Mouse (Mus musculus): ENCODE measurements at regions not wholly inside any gene's neighbourhood (a gene's known extent, or its start where the extent isn't known, plus 50 kb on each side); places are given as distances from the start of the nearest gene placed in this dataset.

DNA sequence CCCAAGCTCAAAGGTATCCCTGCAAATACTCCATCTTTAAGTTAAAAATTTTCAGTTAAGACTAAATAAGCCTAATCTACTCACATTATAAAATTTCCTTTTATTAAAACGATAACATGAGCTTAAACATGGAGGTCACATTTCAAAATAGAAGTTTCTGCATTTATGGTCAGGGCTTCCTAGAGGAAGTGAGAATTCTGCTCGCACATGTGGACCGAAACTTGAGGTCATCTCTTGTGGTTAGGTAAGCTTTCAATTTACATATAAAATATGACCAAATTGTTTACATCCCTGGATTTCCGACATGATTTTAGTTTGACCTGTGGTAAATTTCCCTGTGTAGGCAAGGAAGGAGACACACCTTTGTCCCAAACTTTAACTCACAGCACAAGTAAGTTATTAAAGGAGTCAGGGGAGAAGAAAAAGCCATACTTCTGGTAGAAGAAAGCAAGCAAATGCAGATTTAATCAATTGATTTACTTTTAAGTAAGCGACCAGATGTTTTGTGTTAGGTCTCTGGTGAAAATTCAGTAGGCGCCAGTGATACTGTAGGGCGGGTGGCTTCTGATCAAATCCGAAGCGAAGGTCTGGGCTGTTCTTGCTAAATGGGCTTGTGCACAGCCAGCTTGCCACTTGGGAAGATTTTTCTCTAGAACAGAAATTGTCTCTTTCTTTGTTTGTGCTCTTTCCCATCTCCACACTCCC, 119.5 kb upstream of the Dkk2 start:
- Histone ChIP-seq H3K9me3 (replicated peaks) (no peaks in the 10 kb centered on the region), H3K4me1 (replicated peaks) (peaks cover 10% of the 10 kb centered on the region; the same call in 1 of the 2 replicates), H3K27me3 (replicated peaks) (no peaks in the 10 kb centered on the region), H3K27ac (ENCODE audit: poor library complexity, severe bottlenecking) (no peak overlapping the region), H3K9ac (no peak overlapping the region), H3K4me3 (no peak overlapping the region), H3K4me2 (no peak overlapping the region), H3K36me3 (no peaks in the 10 kb centered on the region)
- 82% methylated on average over 9 of the region's 9 CpGs for WGBS
- ATAC-seq (ENCODE audit: insufficient number of reproducible peaks, low FRiP score) = no peak

DNA sequence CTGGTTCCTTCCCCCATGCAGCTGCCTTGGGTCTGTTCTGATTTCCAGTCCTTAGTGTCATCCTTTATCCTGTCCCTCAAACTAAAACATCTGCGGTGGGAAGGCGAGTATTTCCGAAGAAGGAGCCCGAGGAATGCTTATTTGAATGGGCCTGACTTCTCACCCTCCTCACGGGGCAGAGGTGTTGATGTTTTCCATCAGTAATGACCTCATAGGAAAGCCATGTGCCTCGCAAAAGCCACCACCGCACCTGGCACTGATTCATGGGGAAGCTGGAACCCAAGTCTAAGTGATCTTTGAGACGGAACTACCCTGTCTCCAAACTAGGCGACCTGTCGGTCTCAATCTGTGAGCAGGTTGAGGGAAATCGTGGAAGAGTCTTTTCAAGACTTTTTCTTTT, 117.8 kb upstream of the Dkk2 start:
- Histone ChIP-seq H3K4me1 (replicated peaks) (peaks cover 10% of the 10 kb centered on the region; the same call in 1 of the 2 replicates), H3K4me3 (no peak overlapping the region), H3K36me3 (no peaks in the 10 kb centered on the region), H3K9ac (no peak overlapping the region), H3K9me3 (replicated peaks) (no peaks in the 10 kb centered on the region), H3K4me2 (0 out of 2 replicates have a peak overlapping the region, but pooled peaks have one; percentile 5), H3K27ac (ENCODE audit: poor library complexity, severe bottlenecking) (no peak overlapping the region), H3K27me3 (replicated peaks) (no peaks in the 10 kb centered on the region)
- no peak for ATAC-seq (ENCODE audit: insufficient number of reproducible peaks, low FRiP score)
- WGBS = 39% methylated on average over 11 of the region's 11 CpGs

DNA sequence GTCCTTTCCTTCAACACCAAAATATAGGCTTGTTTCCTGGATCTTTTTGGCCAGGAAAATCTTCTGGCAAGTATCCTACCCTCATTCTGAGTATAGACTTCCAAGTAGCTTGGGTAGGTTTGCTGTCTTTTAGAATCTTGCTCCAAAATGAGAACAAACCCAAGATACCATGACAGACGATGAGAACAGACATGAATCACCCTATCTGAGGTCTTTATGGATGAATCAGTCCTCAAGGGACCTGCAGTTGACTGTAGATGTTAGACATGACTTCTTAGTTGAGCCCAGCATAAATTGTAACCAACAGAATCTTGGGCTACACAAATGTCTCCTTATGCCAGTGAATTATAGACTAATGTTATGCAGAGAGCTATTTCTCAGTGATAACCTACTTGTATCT, 114.3 kb upstream of the Dkk2 start:
- H3K4me1 ChIP-seq (replicated peaks) = peaks cover 10% of the 10 kb centered on the region; the same call in 1 of the 2 replicates
- no peak for ATAC-seq (ENCODE audit: insufficient number of reproducible peaks, low FRiP score)
- no peaks in the 10 kb centered on the region for H3K36me3 ChIP-seq
- 0 out of 2 replicates have a peak, but pooled peaks cover 2% of the 10 kb centered on the region for H3K9me3 ChIP-seq (replicated peaks)
- no peak overlapping the region for H3K9ac ChIP-seq
- WGBS = 72% methylated on average over 1 of the region's 1 CpGs
- no peak overlapping the region for H3K27ac ChIP-seq (ENCODE audit: poor library complexity, severe bottlenecking)
- no peak overlapping the region for H3K4me2 ChIP-seq
- H3K4me3 ChIP-seq = no peak overlapping the region
- H3K27me3 ChIP-seq (replicated peaks) = no peaks in the 10 kb centered on the region

DNA sequence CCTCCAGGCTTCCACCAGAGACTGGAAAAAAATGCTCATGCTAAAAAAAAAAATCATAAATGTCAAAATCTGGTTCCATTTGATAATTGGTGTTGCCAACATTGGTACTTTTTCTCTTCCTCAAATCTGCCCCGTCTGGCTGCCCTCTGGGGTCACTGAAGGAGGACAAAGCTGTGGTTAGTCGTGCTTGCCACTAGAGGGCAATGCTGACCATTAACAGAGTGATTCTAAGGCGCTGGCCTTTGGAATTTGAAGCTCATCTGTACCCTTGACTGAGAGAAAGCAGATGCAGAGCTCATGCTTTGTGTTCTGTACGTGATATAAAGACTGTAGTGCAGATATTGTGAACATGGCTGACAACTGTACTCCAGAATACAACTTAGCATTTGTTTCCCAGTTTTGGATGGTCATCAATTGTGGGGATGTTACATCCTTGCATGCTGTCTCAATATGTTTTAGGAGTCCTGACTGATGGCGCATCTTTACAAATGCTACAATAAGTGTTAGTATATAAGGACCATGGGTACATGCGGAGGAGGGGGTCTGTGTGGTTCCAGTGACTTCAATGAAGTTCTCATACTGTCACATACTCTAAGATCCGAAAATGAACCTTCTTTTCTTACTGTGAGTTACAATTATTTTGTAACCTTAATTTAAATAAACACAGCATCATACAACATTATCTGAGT, 109.0 kb upstream of the Dkk2 start:
- H3K9ac ChIP-seq = no peak overlapping the region
- H3K4me1 ChIP-seq (replicated peaks) = no peaks in the 10 kb centered on the region
- 0 out of 2 replicates have a peak, but pooled peaks cover 2% of the 10 kb centered on the region for H3K9me3 ChIP-seq (replicated peaks)
- ATAC-seq (ENCODE audit: insufficient number of reproducible peaks, low FRiP score) = peak; percentile 42; the same call in 1 of the 2 replicates
- no peak overlapping the region for H3K4me3 ChIP-seq
- WGBS = 35% methylated on average over 7 of the region's 7 CpGs
- H3K36me3 ChIP-seq = no peaks in the 10 kb centered on the region
- H3K4me2 ChIP-seq = no peak overlapping the region
- no peak overlapping the region for H3K27ac ChIP-seq (ENCODE audit: poor library complexity, severe bottlenecking)
- H3K27me3 ChIP-seq (replicated peaks) = no peaks in the 10 kb centered on the region

DNA sequence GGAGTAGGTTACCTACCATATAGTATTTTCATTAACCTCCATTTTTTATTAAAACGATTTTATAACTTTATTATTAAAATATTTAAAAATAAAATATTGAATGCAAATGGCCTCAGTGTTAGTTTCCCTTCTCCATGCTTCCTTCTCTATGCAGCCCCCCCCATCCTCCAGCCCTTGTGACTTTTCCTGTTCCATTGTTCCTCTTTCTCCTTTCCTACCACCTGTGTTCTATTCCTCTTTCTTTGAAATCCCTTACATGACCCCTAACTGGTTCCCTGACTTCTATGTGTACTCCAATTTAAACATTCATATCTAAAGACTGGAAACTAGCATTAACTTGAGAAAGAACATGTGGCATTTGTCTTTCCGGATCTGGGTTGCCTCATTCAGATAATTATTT, 101.8 kb upstream of the Dkk2 start:
- no peaks in the 10 kb centered on the region for H3K27me3 ChIP-seq (replicated peaks)
- H3K4me1 ChIP-seq (replicated peaks) = no peaks in the 10 kb centered on the region
- no peak overlapping the region for H3K27ac ChIP-seq (ENCODE audit: poor library complexity, severe bottlenecking)
- no peaks in the 10 kb centered on the region for H3K9me3 ChIP-seq (replicated peaks)
- WGBS = 69% methylated on average over 2 of the region's 2 CpGs
- H3K4me3 ChIP-seq = no peak overlapping the region
- H3K9ac ChIP-seq = no peak overlapping the region
- H3K36me3 ChIP-seq = no peaks in the 10 kb centered on the region
- H3K4me2 ChIP-seq = no peak overlapping the region
- no peak for ATAC-seq (ENCODE audit: insufficient number of reproducible peaks, low FRiP score)

DNA sequence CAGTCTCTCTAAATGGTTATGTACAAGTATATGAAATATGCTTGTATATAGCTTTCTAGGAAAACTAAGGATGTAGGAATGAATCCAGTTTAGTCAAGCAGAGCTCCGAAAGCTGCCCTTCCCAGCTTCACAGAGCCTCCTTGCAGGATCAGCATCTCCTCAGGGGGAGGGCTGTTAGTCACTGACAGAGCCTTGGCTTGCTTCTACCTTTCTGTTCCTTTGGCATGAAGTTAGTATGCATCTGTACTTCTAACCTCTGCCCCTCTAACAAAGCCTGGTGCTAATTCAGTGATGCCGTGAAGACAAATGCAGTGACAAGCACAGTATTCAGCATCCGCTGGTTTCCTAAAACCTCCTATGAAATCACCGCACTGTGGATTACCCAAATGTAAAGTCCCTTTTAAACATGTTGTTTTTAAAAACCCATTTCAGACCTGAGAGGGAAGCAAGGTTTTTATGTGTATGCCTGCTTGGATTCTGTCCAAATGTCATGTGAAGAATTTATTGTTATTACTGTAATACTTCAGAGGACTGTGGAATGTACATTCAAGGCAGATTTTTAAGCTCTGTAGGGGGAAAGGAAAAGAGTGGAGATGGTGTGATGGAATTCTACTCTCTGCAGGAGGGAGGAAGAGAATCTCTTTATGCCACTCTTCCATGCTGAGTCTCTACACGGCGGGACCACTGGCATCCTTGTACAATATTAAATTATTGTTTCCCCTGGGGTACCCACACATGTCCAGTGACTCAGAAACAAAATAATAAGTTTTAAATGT, 86.1 kb upstream of the Dkk2 start:
- no peaks in the 10 kb centered on the region for H3K27me3 ChIP-seq (replicated peaks)
- no peak for ATAC-seq (ENCODE audit: insufficient number of reproducible peaks, low FRiP score)
- no peak overlapping the region for H3K4me3 ChIP-seq
- no peaks in the 10 kb centered on the region for H3K36me3 ChIP-seq
- no peaks in the 10 kb centered on the region for H3K9me3 ChIP-seq (replicated peaks)
- no peak overlapping the region for H3K27ac ChIP-seq (ENCODE audit: poor library complexity, severe bottlenecking)
- 77% methylated on average over 6 of the region's 6 CpGs for WGBS
- no peaks in the 10 kb centered on the region for H3K4me1 ChIP-seq (replicated peaks)
- H3K9ac ChIP-seq = no peak overlapping the region
- no peak overlapping the region for H3K4me2 ChIP-seq

DNA sequence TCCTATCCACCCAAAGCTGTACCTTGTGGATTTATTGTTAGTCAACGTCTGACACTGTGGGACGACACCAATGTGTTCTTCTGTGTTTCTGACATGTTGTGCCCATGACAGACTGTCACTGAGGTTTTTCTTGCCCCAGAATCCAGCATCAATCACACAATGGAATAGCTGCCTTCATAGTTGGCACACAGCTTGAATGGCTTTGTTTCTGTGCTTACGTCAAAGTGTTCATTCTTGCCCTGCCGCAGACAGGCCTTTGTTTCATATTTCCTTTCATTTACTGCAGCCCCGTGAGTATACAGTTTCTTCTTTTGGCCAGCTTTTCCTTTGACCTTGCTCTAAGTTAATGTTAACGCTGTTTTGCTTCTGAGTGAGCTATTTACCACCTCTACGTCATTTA, 78.9 kb upstream of the Dkk2 start:
- no peak for ATAC-seq (ENCODE audit: insufficient number of reproducible peaks, low FRiP score)
- H3K9me3 ChIP-seq (replicated peaks) = no peaks in the 10 kb centered on the region
- no peak overlapping the region for H3K27ac ChIP-seq (ENCODE audit: poor library complexity, severe bottlenecking)
- WGBS = 80% methylated on average over 7 of the region's 7 CpGs
- H3K4me1 ChIP-seq (replicated peaks) = no peaks in the 10 kb centered on the region
- no peaks in the 10 kb centered on the region for H3K36me3 ChIP-seq
- H3K4me2 ChIP-seq = no peak overlapping the region
- no peak overlapping the region for H3K9ac ChIP-seq
- H3K27me3 ChIP-seq (replicated peaks) = no peaks in the 10 kb centered on the region
- no peak overlapping the region for H3K4me3 ChIP-seq

DNA sequence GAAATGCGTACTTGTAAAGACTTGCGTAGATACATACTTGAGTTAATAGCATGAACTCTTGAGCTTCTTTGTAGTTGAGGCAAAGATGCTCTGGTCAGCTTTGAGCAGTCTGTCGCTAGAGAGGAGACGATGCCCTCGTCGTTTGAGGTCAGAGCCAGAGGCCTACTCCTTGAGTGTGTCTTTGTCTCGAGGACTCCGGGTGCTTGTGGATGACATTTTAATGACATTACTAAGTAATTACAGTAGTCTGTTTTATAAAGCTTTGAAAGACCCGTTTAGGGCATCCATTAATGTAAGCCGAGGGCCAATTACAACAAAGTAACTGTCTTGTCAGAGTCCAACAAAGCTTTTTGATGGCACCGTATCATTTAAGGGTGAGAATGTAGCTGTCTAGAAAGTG, 78.2 kb upstream of the Dkk2 start:
- Histone ChIP-seq H3K27me3 (replicated peaks) (no peaks in the 10 kb centered on the region), H3K27ac (ENCODE audit: poor library complexity, severe bottlenecking) (no peak overlapping the region), H3K4me1 (replicated peaks) (no peaks in the 10 kb centered on the region), H3K9ac (no peak overlapping the region), H3K36me3 (no peaks in the 10 kb centered on the region), H3K9me3 (replicated peaks) (no peaks in the 10 kb centered on the region), H3K4me2 (no peak overlapping the region), H3K4me3 (no peak overlapping the region)
- ATAC-seq (ENCODE audit: insufficient number of reproducible peaks, low FRiP score) = no peak
- 80% methylated on average over 11 of the region's 11 CpGs for WGBS

DNA sequence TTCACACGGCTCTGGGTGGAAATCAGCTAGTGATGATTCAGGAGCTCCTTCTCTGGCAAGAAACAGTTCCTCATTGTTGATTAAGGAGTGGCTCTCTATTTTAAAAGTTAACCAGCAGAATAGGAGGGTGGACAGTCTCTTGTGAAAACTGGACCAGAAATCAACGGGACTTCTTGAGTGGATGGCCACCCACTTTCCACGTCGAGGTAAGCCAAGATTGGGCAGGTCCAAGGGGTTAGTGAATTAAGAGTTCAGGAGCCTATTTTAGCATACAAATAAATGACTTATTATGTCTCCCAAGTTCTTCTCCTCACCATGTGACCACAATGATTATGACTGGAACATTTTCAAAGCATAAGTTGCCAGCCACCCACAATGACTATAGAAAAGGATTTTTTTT, 77.7 kb upstream of the Dkk2 start:
- Histone ChIP-seq H3K4me1 (replicated peaks) (no peaks in the 10 kb centered on the region), H3K4me3 (no peak overlapping the region), H3K4me2 (no peak overlapping the region), H3K27ac (ENCODE audit: poor library complexity, severe bottlenecking) (no peak overlapping the region), H3K27me3 (replicated peaks) (no peaks in the 10 kb centered on the region), H3K9me3 (replicated peaks) (no peaks in the 10 kb centered on the region), H3K36me3 (no peaks in the 10 kb centered on the region), H3K9ac (no peak overlapping the region)
- ATAC-seq (ENCODE audit: insufficient number of reproducible peaks, low FRiP score) = no peak
- WGBS = 81% methylated on average over 4 of the region's 4 CpGs

DNA sequence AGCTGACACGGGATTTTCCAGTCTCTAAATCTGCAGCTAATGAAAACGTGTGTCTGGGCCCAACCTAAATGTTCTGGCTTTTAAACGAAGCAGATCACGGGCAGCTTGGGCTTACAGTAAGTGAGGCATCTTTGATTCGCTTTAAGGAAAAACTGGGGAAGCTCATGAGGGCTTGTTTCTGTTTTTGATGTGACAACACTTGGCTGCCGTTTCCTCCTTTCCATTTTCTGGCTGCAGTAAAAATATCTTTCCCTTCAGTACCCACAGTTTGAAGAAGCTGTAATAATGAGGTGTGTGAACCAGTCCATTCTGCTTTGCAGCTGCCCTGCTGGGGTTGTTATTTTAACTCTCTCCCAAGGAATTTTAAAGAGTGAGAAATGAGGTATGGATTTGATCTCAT, 69.9 kb upstream of the Dkk2 start:
- H3K27ac ChIP-seq (ENCODE audit: poor library complexity, severe bottlenecking) = no peak overlapping the region
- no peaks in the 10 kb centered on the region for H3K9me3 ChIP-seq (replicated peaks)
- no peak overlapping the region for H3K4me2 ChIP-seq
- peaks cover 4% of the 10 kb centered on the region; the same call in 1 of the 2 replicates for H3K4me1 ChIP-seq (replicated peaks)
- no peak for ATAC-seq (ENCODE audit: insufficient number of reproducible peaks, low FRiP score)
- no peaks in the 10 kb centered on the region for H3K27me3 ChIP-seq (replicated peaks)
- WGBS = 32% methylated on average over 6 of the region's 6 CpGs
- no peak overlapping the region for H3K9ac ChIP-seq
- H3K4me3 ChIP-seq = no peak overlapping the region
- no peaks in the 10 kb centered on the region for H3K36me3 ChIP-seq

DNA sequence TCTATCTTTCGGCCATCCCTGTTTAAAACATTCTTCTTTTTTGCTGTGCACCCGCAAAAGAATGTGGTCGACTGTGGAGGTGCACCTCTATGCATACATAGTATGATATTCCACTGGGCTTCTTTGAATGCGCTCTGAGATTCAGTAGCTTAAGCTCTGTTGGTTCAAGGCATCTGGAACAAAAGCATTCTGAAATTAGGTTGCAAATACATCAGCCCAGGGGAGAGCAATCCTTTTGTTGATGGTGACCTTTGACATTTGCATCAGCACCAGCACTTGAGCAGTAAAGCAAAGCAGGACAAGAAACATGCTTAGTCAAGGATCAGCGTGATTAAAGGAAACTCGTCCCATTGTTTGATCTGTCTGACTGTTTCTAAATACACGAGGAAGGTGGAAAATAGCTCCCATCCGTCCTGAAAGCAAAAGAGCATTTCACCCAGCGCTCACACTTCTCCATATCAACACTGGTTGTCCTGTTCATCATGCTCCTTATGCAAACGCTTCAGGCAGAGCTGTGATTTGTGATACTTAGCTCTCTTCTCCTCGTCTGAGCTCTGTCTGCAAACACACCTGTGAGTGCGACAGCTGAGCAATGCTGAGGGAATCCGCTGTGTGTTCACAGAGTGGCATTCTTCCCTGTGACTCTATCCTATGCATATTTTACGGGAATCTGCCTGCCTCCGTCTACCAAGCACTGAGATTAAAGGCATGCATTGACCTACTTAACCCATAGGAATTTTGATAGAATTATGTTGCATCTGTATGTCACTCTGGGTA, 67.4 kb upstream of the Dkk2 start:
- no peak for ATAC-seq (ENCODE audit: insufficient number of reproducible peaks, low FRiP score)

More for the DNA sequence above, 67.4 kb upstream of the Dkk2 start:
- Histone ChIP-seq H3K27ac (ENCODE audit: poor library complexity, severe bottlenecking) (no peak overlapping the region), H3K4me1 (replicated peaks) (peaks cover 15% of the 10 kb centered on the region), H3K9me3 (replicated peaks) (no peaks in the 10 kb centered on the region), H3K36me3 (no peaks in the 10 kb centered on the region), H3K4me3 (no peak overlapping the region), H3K27me3 (replicated peaks) (no peaks in the 10 kb centered on the region), H3K9ac (no peak overlapping the region), H3K4me2 (no peak overlapping the region)
- WGBS = 45% methylated on average over 15 of the region's 15 CpGs
